Mouse (Mus musculus): ENCODE measurements around the gene Jarid2.
"Not testable (repeated sequence)": the region's sequence is repeated elsewhere in the genome, so short reads cannot be mapped to it uniquely, and the experiment has no call there.

Gene Jarid2

GRCm38 (mm10) chr13:44729424-44729971 is at the start of gene Jarid2:
Gene Jarid2 (plus strand): TSS chr13:44729474.
- DNase-seq (ENCODE audit: low read depth, low spot score) = no peak

- DNase-seq (ENCODE audit: low read depth, low spot score) = no peak
These were observed 48.2 kb upstream of the Jarid2 start for GRCm38 (mm10) chr13:44681051-44681450.

GRCm38 (mm10) chr13:44688140-44688539 is 41.1 kb upstream of the Jarid2 start:
- no peak for DNase-seq (ENCODE audit: low read depth, low spot score)

DNA sequence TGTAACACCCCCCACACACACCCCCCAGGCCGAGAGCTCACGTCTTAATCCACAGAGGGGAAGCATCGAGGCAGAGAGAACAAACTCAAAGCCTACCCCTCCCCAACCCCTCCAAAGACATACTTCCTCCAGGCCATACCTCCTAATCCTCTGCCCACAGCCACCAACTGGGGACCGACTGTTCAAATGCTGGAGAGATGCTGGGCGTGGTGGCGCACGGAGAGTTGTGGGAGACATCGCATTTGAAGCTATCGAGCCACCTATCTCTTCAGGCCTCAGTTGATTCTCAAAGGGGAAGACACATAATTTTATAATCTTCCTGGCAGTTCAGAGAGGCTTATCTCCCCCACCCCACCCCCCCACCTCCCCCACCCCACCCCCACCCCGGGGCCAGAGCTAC is 31.6 kb upstream of the Jarid2 start:
- no peak for DNase-seq (ENCODE audit: low read depth, low spot score)

DNA sequence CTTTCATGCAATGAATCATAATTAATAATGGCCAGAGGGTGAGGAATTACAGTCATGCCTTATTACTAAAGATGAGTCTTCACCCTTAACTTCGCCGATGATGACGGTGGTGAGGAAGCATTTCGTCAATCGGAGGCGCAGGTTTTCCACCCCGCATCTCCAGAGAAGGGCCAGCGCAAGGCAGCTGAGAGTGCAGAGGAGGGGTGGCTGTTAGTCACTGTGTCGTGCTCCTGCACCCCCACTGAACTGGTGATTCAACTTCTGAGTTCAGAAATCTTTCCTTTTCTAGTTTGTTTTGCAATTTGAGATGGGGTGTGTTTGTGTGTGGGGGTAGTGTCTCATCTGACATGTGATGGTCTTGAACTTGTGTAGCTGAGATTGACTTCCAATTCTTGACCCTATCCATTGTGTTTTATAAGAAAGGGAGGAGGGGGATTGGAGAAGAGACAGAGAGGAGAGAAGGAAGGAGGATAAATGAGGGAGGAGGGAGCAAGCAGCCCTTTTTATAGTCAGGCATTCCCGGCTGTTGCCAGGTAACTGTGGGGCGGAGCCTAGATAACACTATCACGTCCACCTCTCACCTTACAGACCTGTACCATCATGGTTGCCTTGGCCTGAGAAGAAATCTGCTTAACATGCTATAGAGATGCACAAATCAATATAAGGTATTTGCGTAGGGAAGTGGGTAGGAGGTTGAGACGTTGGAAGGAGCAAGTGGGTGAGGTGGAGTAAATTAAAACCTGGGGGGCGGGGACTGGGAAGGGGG is 25.1 kb upstream of the Jarid2 start:
- no peak for DNase-seq (ENCODE audit: low read depth, low spot score)

DNA sequence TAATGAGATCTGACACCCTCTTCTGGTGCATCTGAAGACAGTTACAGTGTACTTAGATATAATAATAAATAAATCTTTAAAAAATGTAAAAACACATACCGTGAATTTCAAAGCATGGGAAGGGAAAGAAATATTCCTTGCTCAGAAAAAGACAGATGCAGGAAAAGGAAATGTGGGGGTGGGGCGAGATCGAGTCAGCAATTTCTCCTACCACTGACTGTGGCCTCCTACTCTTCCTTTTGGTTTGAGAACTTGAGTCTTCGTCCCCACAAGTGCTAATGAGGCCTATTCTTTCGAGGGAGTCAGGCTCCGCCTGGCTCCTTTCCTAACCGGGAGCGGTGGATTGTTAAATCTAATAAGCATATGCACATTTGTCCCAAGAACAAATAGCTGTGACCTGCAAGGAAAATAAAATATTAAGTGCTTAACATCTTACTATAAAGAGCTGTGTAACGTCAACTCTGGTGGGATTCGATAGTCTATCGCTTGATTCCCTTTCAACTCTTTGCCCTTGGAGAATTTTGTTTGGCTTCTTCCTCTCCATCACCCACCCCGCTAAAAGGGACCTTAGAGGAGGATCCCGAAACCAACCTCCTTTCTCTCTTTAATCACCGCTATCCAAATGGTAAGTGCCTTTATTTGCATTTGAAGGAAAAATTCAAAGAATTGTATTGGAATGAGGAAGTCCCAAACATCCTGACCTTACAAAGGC is 24.1 kb upstream of the Jarid2 start:
- DNase-seq (ENCODE audit: low read depth, low spot score) = no peak

DNA sequence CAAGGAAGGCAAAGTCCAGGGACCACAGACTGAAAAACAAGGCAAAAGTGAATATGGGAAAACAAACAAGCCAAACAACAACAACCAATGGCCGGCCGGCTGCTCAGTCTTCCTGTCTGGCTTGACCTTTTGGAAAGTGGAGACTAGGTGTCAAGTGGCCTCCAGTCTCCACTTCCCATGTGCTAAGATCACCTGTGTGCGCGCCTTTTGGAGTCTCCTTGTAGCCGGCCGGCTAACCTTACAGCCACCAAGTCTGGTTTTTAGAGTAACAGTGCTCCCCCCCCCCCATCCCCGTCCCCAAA is 23.6 kb upstream of the Jarid2 start:
- no peak for DNase-seq (ENCODE audit: low read depth, low spot score)

- no peak for DNase-seq (ENCODE audit: low read depth, low spot score)
These were observed 22.9 kb upstream of the Jarid2 start for GRCm38 (mm10) chr13:44706206-44706915.

DNA sequence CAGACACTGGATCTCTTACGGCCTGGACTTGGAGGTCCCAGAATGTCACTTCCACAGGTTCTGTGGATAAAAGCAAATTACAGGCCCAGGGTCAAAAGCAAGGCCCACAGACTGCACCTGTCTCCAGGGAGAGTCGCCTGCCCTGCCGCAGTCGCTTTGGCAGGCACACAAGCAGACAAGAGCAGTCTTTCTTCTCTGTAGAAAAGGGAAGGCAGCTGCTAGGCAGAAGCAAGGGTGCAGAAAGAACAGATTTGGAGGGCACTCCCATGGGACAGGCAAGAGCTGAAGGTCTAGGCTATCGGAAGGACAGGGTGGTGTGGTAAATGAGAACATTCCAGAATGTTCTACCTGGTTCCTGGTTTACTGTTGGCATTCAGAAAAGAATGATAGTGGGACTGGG is 22.1 kb upstream of the Jarid2 start:
- no peak for DNase-seq (ENCODE audit: low read depth, low spot score)

GRCm38 (mm10) chr13:44708336-44709017 is 20.8 kb upstream of the Jarid2 start:
- no peak for DNase-seq (ENCODE audit: low read depth, low spot score)

- no peak for DNase-seq (ENCODE audit: low read depth, low spot score)
These were observed 19.4 kb upstream of the Jarid2 start for GRCm38 (mm10) chr13:44709747-44710480.

- DNase-seq (ENCODE audit: low read depth, low spot score) = no peak
These were observed 18.2 kb upstream of the Jarid2 start for GRCm38 (mm10) chr13:44711062-44711461.

DNA sequence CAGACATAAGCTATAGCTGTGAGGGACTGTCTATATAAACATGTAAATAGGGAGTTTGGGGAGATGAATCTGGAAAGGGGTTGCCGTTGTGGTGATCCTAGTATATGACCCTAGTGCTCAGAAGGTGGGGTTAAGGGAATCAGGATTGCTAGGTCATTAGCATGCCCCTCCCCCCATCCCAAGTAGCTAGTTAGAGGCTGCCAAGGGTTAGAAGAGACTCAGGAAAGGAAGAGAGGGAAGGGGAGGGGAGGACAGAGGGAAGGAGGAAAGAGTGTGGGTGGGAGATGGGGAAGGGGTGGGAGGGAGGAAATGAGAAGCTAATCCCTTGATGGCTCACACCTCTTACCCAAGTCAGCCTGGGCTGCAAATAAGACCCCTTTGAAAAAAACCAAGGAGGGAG is 17.4 kb upstream of the Jarid2 start:
- DNase-seq (ENCODE audit: low read depth, low spot score) = no peak

- DNase-seq (ENCODE audit: low read depth, low spot score) = no peak
These were observed 13.9 kb upstream of the Jarid2 start for GRCm38 (mm10) chr13:44715187-44715885.

GRCm38 (mm10) chr13:44717838-44718237 is 11.4 kb upstream of the Jarid2 start:
- DNase-seq (ENCODE audit: low read depth, low spot score) = no peak

- not testable (repeated sequence) for DNase-seq (ENCODE audit: low read depth, low spot score)
These were observed 10.8 kb upstream of the Jarid2 start for GRCm38 (mm10) chr13:44718465-44718864.

DNA sequence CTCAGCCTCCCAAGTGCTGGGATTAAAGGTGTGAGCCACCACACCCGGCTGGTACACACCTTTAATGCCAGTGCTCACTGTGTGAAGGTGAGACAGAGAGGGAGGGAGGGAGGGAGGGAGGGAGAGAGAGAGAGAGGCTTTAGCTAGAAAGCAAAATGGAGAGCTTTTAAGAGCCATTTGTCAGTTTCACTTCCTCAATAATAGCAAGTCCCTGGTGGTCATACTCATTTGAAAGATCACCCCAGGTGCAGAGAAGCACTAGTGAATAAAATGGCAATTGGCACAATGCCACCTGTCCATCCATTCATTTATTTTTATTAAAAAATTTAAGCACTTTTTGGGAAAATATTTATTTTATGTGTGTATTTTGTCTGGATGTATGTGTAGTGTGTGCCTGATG is 9.2 kb upstream of the Jarid2 start:
- DNase-seq (ENCODE audit: low read depth, low spot score) = no peak

DNA sequence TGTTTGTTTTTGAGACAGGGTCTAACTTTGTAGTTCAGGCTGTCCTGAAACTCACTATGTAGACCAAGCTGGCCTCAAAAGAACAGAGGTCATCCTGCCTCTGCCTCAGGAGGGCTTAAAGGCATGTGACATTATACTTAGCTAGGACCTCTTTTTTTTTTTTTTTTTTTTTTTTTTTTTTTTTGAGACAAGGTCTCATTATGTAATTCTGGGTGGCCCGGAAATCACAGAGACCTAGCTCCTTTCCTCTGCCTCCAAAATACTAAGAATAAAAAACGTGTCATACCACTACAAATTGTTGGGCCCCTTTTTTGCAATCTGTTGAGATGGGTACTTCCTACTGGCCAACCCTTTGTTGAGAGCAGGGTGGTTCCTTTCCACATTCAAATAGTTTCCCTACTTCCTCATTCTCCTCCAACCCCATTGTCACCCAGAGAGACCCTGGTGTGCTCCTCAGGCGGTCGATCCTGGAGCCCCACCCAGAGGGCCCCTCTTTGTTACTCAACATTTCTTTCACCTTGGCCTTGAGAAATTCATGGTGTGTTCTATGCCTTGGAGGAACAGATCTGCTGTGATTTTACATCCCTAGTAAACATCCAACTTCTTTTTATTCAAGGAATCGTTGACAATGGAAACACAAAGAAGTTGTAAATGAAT is 7.3 kb upstream of the Jarid2 start:
- DNase-seq (ENCODE audit: low read depth, low spot score) = no peak

GRCm38 (mm10) chr13:44723522-44723921 is 5.8 kb upstream of the Jarid2 start:
- not testable (repeated sequence) for DNase-seq (ENCODE audit: low read depth, low spot score)

All from telencephalon, adult 2 months (tissue).